Mouse (Mus musculus) MEL (cell line): Measurements from ENCODE around the gene Mbip. TPM values are rescaled to one million over a fixed set of nuclear protein-coding genes. Genes with fewer than 3 reads are reported as not detected.

Source experiments
- DNase-seq: peaks from one replicate; pipeline ENCODE4 v3.0.0; 2011; ENCODE audit warnings: low read depth, low spot score
- H3K27ac ChIP-seq: 2 replicates; pipeline ENCODE4 v1.5.1; 2012; ENCODE audit warnings: low read depth, mild to moderate bottlenecking, control low read depth, low read length, moderate library complexity; ENCODE audit not compliant: control insufficient read depth
- H3K27me3 ChIP-seq, 2 experiments: fragments of 150-350 bp in 1 of 2; sonication (generic) in 1 of 2; 2 replicates each; pipeline ENCODE4 v1.6.1; 2012; ENCODE audit warnings: low read length in 2 of 2, mild to moderate bottlenecking in 2 of 2, improper control_type of control experiment in 1 of 2, moderate library complexity in 1 of 2; ENCODE audit not compliant: insufficient read depth in 2 of 2, control insufficient read depth in 1 of 2
- H3K36me3 ChIP-seq, 2 experiments: 2 replicates each; pipeline ENCODE4 v1.6.1; 2012 to 2014; ENCODE audit warnings: low read length in 2 of 2, improper control_type of control experiment in 1 of 2, inconsistent platforms in 1 of 2, mild to moderate bottlenecking in 1 of 2; ENCODE audit not compliant: insufficient read depth in 2 of 2, control insufficient read depth in 1 of 2
- H3K4me1 ChIP-seq, 2 experiments: fragments of 150-350 bp in 1 of 2; sonication (generic) in 1 of 2; 2 replicates each; pipeline ENCODE4 v1.6.1; 2012; ENCODE audit warnings: low read length in 2 of 2, improper control_type of control experiment in 1 of 2, mild to moderate bottlenecking in 1 of 2; ENCODE audit not compliant: insufficient read depth in 2 of 2, control insufficient read depth in 1 of 2
- H3K4me3 ChIP-seq, 2 experiments: fragments of 150-350 bp in 1 of 2; sonication (generic) in 1 of 2; 2 replicates each; pipeline ENCODE4 v1.5.1; 2012; ENCODE audit warnings: low read depth in 2 of 2, low read length in 2 of 2, mild to moderate bottlenecking in 2 of 2, moderate library complexity in 2 of 2, control low read depth in 1 of 2, improper control_type of control experiment in 1 of 2; ENCODE audit not compliant: control insufficient read depth in 1 of 2, insufficient read depth in 1 of 2
- H3K79me2 ChIP-seq: 2 replicates; pipeline ENCODE4 v1.6.1; 2012; ENCODE audit warnings: mild to moderate bottlenecking, low read length, moderate library complexity; ENCODE audit not compliant: control insufficient read depth, poor library complexity, insufficient read depth
- H3K9ac ChIP-seq: 2 replicates; pipeline ENCODE4 v1.6.1; 2012; ENCODE audit warnings: low read depth, mild to moderate bottlenecking, control low read depth, low read length, moderate library complexity; ENCODE audit not compliant: control insufficient read depth, poor library complexity, severe bottlenecking
- H3K9me3 ChIP-seq: fragments of 150-350 bp; sonication (generic); replicated peaks from 2 replicates; pipeline ENCODE4 v1.6.1; 2012; ENCODE audit warnings: mild to moderate bottlenecking, low read length, improper control_type of control experiment, moderate library complexity; ENCODE audit not compliant: insufficient read depth
- CHD1 ChIP-seq: IDR thresholded peaks from 2 replicates; pipeline ENCODE4 v1.6.1; 2012; ENCODE audit warnings: low read depth, mild to moderate bottlenecking, inconsistent platforms, low read length, improper control_type of control experiment
- EP300 ChIP-seq, 2 experiments: IDR thresholded peaks; 2 replicates each; pipeline ENCODE4 v1.6.1; 2011; ENCODE audit warnings: improper control_type of control experiment in 2 of 2, low read length in 2 of 2, low read depth in 1 of 2, mild to moderate bottlenecking in 1 of 2
- ETS1 ChIP-seq: IDR thresholded peaks from 2 replicates; pipeline ENCODE4 v1.6.1; 2012; ENCODE audit warnings: low read depth, mild to moderate bottlenecking, inconsistent platforms, low read length, improper control_type of control experiment, moderate library complexity
- HCFC1 ChIP-seq: IDR thresholded peaks from 2 replicates; pipeline ENCODE4 v1.6.1; 2012; ENCODE audit warnings: low read depth, mild to moderate bottlenecking, inconsistent platforms, low read length, improper control_type of control experiment, moderate library complexity
- JUND ChIP-seq: IDR thresholded peaks from 2 replicates; pipeline ENCODE4 v1.6.1; 2011; ENCODE audit warnings: low read depth, mild to moderate bottlenecking, improper control_type of control experiment, low read length
- KAT2A ChIP-seq: conservative IDR thresholded peaks from 2 replicates; pipeline ENCODE4 v1.6.1; 2012; ENCODE audit warnings: low read depth, low read length, improper control_type of control experiment, inconsistent platforms
- MYB ChIP-seq: IDR thresholded peaks from 2 replicates; pipeline ENCODE4 v1.6.1; 2011; ENCODE audit warnings: mild to moderate bottlenecking, low read depth, low read length, improper control_type of control experiment
- NELFE ChIP-seq: IDR thresholded peaks from 2 replicates; pipeline ENCODE4 v1.6.1; 2011; ENCODE audit warnings: low read depth, low read length, improper control_type of control experiment
- POLR2A ChIP-seq, 2 experiments: IDR thresholded peaks; 2 replicates each; pipeline ENCODE4 v1.6.1; 2011 to 2012; ENCODE audit warnings: low read length in 2 of 2, mild to moderate bottlenecking in 2 of 2, control low read depth in 1 of 2, improper control_type of control experiment in 1 of 2, low read depth in 1 of 2, moderate library complexity in 1 of 2; ENCODE audit not compliant: control insufficient read depth in 1 of 2, insufficient read depth in 1 of 2, poor library complexity in 1 of 2
- POLR2AphosphoS2 ChIP-seq: IDR thresholded peaks from 2 replicates; pipeline ENCODE4 v1.6.1; 2011; ENCODE audit warnings: low read length, improper control_type of control experiment
- RAD21 ChIP-seq: IDR thresholded peaks from 2 replicates; pipeline ENCODE4 v1.6.1; 2011; ENCODE audit warnings: mild to moderate bottlenecking, low read depth, low read length, improper control_type of control experiment
- SIN3A ChIP-seq: IDR thresholded peaks from 2 replicates; pipeline ENCODE4 v1.6.1; 2012; ENCODE audit warnings: low read length, improper control_type of control experiment, inconsistent platforms
- TCF12 ChIP-seq: IDR thresholded peaks from 2 replicates; pipeline ENCODE4 v1.6.1; 2014; ENCODE audit warnings: low read depth, mild to moderate bottlenecking, inconsistent platforms, low read length, improper control_type of control experiment, moderate library complexity
- ZC3H11A ChIP-seq: IDR thresholded peaks from 2 replicates; pipeline ENCODE4 v1.6.1; 2012; ENCODE audit warnings: low read depth, mild to moderate bottlenecking, inconsistent platforms, low read length, improper control_type of control experiment
- ZKSCAN1 ChIP-seq: IDR thresholded peaks from 2 replicates; pipeline ENCODE4 v1.6.1; 2012; ENCODE audit warnings: low read depth, mild to moderate bottlenecking, inconsistent platforms, low read length, improper control_type of control experiment, moderate library complexity
- ZMIZ1 ChIP-seq: IDR thresholded peaks from 2 replicates; pipeline ENCODE4 v1.6.1; 2012; ENCODE audit warnings: low read depth, mild to moderate bottlenecking, inconsistent platforms, low read length, improper control_type of control experiment, moderate library complexity
- ZNF384 ChIP-seq: IDR thresholded peaks from 2 replicates; pipeline ENCODE4 v1.6.1; 2012; ENCODE audit warnings: low read depth, mild to moderate bottlenecking, inconsistent platforms, low read length, improper control_type of control experiment
- polyA plus RNA-seq, 2 experiments: library from polyadenylated mRNA; stranded (reverse) in 1 of 2; unstranded in 1 of 2; fragments of >175 nt in 1 of 2; fragments of >200 nt in 1 of 2; gene quantifications; 2 replicates each; pipeline versions ENCODE4 v1.2.1 to v1.2.4; 2012; ENCODE audit warnings: low replicate concordance in 2 of 2, low read depth in 1 of 2; ENCODE audit not compliant: insufficient read length in 2 of 2, insufficient read depth in 1 of 2, missing spikeins in 1 of 2
- total RNA-seq: library from RNA; depleted of rRNA; stranded (reverse); fragments of 300-350 nt; gene quantifications from 2 replicates; pipeline ENCODE4 v1.2.3, GENCODE M21; 2012

The Mbip gene
- total and polyA plus RNA-seq, 3 experiments = 10.7 to 17.9 TPM; not detected in 1

DNA sequence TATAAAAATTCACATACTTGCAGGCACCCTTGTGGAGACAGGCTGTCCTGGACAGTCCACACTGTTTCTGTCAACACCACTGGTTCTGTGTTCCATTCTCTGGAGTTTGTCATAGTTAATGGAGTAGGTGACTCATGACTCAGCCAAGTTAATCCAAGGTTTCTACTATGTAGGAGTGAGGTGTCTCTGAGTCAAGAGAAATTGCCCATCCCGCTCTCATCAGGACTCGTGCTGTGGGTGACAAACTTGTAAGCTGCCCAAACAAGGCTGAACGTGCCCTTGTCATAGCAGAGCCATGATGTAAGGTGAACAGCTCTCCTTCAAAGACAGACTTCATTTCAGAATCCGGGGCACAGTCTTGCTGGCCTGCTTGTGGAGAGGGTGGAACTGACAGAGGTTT is 26.8 kb downstream of the Mbip start:
- Histone ChIP-seq H3K36me3 (no peaks in the 10 kb centered on the region), H3K4me3 (no peak overlapping the region), H3K9ac (no peak overlapping the region), H3K4me1 (no peaks in the 10 kb centered on the region), H3K27me3 (no peaks in the 10 kb centered on the region; a peak in 1 of 4 replicates), H3K27ac (no peak overlapping the region), H3K79me2 (no peaks in the 10 kb centered on the region), H3K9me3 (no peaks in the 10 kb centered on the region)
- DNase-seq = no peak
- TF ChIP-seq ZC3H11A (no peak), HCFC1 (no peak), TCF12 (no peak), ETS1 (no peak), NELFE (no peak), POLR2A (IDR thresholded peaks at IDR 0.05; ENCODE audit: control insufficient read depth in 1 of 2, insufficient read depth in 1 of 2, low read depth in 1 of 2, low read length in 2 of 2, poor library complexity in 1 of 2) (no peak), MYB (no peak), CHD1 (no peak), POLR2AphosphoS2 (no peak)

GRCm38 (mm10) chr12:56318059-56318458 is 27.6 kb downstream of the Mbip start:
- H3K9ac ChIP-seq = no peak overlapping the region
- no peak overlapping the region for H3K27ac ChIP-seq
- no peaks in the 10 kb centered on the region for H3K9me3 ChIP-seq
- H3K4me3 ChIP-seq = no peak overlapping the region
- TF ChIP-seq ZKSCAN1 (no peak), KAT2A (no peak), SIN3A (no peak), EP300 (IDR thresholded peaks at IDR 0.05; ENCODE audit: low read depth in 1 of 2, low read length in 2 of 2) (no peak), TCF12 (no peak), ZMIZ1 (no peak), JUND (no peak), ZNF384 (no peak), RAD21 (no peak)
- no peaks in the 10 kb centered on the region for H3K4me1 ChIP-seq
- no peaks in the 10 kb centered on the region for H3K79me2 ChIP-seq
- no peaks in the 10 kb centered on the region; a peak in 1 of 4 replicates for H3K27me3 ChIP-seq
- no peak for DNase-seq
- H3K36me3 ChIP-seq = no peaks in the 10 kb centered on the region
